Mouse (Mus musculus): ENCODE results near the gene Lmx1a. TPM values are rescaled to one million over a fixed set of nuclear protein-coding genes. Genes with fewer than 3 reads are reported as not detected.

Lmx1a gene
- polyA plus RNA-seq (2016; fragmentation: Nextera tagmentation; extraction: Ambion mirVana), result 15.0 and 18.7 TPM in 2 replicates

GRCm38 (mm10) chr1:167689232-167689261 is at the start of gene Lmx1a:
Gene Lmx1a, plus strand, starts transcription at chr1:167689237.
- WGBS, result 0% methylated on average over 3 of the region's 3 CpGs
- peaks cover 89% of the 10 kb centered on the region for H3K27me3 ChIP-seq (ENCODE audit: low read depth, poor library complexity, severe bottlenecking)
- peaks cover 9% of the 10 kb centered on the region; the same call in 1 of the 2 replicates for H3K9me3 ChIP-seq (replicated peaks)
- peaks cover 52% of the 10 kb centered on the region for H3K4me1 ChIP-seq
- peak within 1 kb of the TSS; percentile 68 for H3K4me3 ChIP-seq
- H3K36me3 ChIP-seq, result no peaks in the 10 kb centered on the region
- no peak for DNase-seq (ENCODE audit: low spot score)
- H3K27ac ChIP-seq (replicated peaks), result peak within 1 kb of the TSS; percentile 83

DNA sequence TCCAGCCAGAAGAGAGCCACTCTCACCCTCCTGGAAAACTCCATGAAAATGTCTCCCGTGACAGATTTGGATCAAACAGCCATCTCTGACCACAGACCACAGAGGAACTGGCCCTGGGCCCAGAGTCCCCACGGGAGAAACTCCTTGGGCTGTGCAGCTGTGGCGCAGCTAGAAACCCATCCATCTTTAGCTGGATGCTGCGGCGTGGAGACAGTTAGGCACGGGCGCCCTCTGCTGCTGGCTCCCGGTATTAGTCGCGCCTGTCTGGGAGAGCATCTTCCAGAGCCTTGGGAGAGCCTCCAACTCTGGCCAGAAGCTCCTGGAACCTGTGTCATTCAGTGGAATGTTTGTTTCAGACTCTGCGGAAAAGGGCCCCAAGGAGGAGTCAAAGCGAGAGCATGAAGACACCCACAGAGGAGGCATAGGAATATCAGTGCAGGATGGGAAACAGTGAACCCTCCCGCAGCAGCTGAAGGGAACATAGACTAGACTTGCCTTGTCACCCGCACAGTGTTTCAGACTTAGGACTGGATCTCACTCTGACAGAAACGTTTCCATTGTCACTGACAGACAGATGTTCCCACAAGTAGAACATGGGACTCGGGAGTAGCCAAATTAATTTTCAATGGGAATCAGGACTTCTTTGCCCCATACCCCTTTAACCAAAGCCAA is 44.0 kb upstream of the Lmx1a start:
- no peaks in the 10 kb centered on the region for H3K36me3 ChIP-seq
- no peak overlapping the region for H3K27ac ChIP-seq (replicated peaks)
- DNase-seq (ENCODE audit: low spot score), result peak; percentile 82
- H3K4me3 ChIP-seq, result no peak overlapping the region
- 20% methylated on average over 16 of the region's 16 CpGs for WGBS
- H3K27me3 ChIP-seq (ENCODE audit: low read depth, poor library complexity, severe bottlenecking), result peaks cover 21% of the 10 kb centered on the region
- H3K4me1 ChIP-seq, result no peaks in the 10 kb centered on the region
- H3K9me3 ChIP-seq (replicated peaks), result no peaks in the 10 kb centered on the region

GRCm38 (mm10) chr1:167648670-167649069 is 40.4 kb upstream of the Lmx1a start:
- no peak for DNase-seq (ENCODE audit: low spot score)
- Histone ChIP-seq H3K36me3 (no peaks in the 10 kb centered on the region), H3K4me1 (no peaks in the 10 kb centered on the region), H3K9me3 (replicated peaks) (no peaks in the 10 kb centered on the region), H3K27ac (replicated peaks) (no peak overlapping the region), H3K4me3 (no peak overlapping the region), H3K27me3 (ENCODE audit: low read depth, poor library complexity, severe bottlenecking) (peaks cover 14% of the 10 kb centered on the region)
- 88% methylated on average over 3 of the region's 3 CpGs for WGBS

- no peaks in the 10 kb centered on the region for H3K9me3 ChIP-seq (replicated peaks)
- no peak overlapping the region for H3K4me3 ChIP-seq
- no peak overlapping the region for H3K27ac ChIP-seq (replicated peaks)
- peaks cover 9% of the 10 kb centered on the region for H3K27me3 ChIP-seq (ENCODE audit: low read depth, poor library complexity, severe bottlenecking)
- no peak for DNase-seq (ENCODE audit: low spot score)
- H3K4me1 ChIP-seq, result no peaks in the 10 kb centered on the region
- 85% methylated on average over 11 of the region's 11 CpGs for WGBS
- no peaks in the 10 kb centered on the region for H3K36me3 ChIP-seq
These were observed 39.9 kb upstream of the Lmx1a start for GRCm38 (mm10) chr1:167649122-167649633.

- H3K27ac ChIP-seq (replicated peaks), result no peak overlapping the region
- H3K4me3 ChIP-seq, result no peak overlapping the region
- no peaks in the 10 kb centered on the region for H3K36me3 ChIP-seq
- H3K9me3 ChIP-seq (replicated peaks), result no peaks in the 10 kb centered on the region
- DNase-seq (ENCODE audit: low spot score), result no peak
- H3K4me1 ChIP-seq, result no peaks in the 10 kb centered on the region
- WGBS, result 74% methylated on average over 2 of the region's 2 CpGs
- peaks cover 12% of the 10 kb centered on the region; the same call in 1 of the 2 replicates for H3K27me3 ChIP-seq (ENCODE audit: low read depth, poor library complexity, severe bottlenecking)
These were observed 36.7 kb upstream of the Lmx1a start for GRCm38 (mm10) chr1:167652336-167652735.

DNA sequence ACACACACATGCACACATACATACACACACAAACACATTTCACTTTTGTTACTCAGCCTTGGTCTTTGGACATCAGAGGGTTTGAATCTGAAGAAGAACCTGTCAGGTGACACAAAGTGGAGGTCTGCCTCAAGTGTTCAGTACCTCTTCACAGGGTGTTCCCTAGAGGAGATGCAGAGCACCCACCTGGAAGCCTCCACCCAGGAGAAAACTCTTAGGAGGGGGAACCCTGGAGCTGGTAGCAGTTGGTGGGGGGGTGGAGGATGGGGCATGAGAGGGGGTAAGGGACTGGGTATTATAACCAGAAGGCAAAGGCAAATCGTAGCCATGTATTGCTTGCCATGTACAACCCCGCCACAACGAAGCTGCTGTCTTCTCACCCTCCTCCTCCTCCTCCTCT is 30.0 kb upstream of the Lmx1a start:
- 74% methylated on average over 3 of the region's 3 CpGs for WGBS
- H3K27ac ChIP-seq (replicated peaks), result no peak overlapping the region
- no peak overlapping the region for H3K4me3 ChIP-seq
- no peak for DNase-seq (ENCODE audit: low spot score)
- no peaks in the 10 kb centered on the region for H3K9me3 ChIP-seq (replicated peaks)
- peaks cover 76% of the 10 kb centered on the region for H3K27me3 ChIP-seq (ENCODE audit: low read depth, poor library complexity, severe bottlenecking)
- no peaks in the 10 kb centered on the region for H3K36me3 ChIP-seq
- H3K4me1 ChIP-seq, result peaks cover 15% of the 10 kb centered on the region

GRCm38 (mm10) chr1:167660521-167661101 is 28.4 kb upstream of the Lmx1a start:
- DNase-seq (ENCODE audit: low spot score), result peak; percentile 32
- WGBS, result 1% methylated on average over 21 of the region's 21 CpGs
- H3K4me3 ChIP-seq, result peak overlapping the region; percentile 50
- H3K4me1 ChIP-seq, result peaks cover 15% of the 10 kb centered on the region
- no peaks in the 10 kb centered on the region for H3K9me3 ChIP-seq (replicated peaks)
- no peak overlapping the region for H3K27ac ChIP-seq (replicated peaks)
- H3K27me3 ChIP-seq (ENCODE audit: low read depth, poor library complexity, severe bottlenecking), result peaks cover 78% of the 10 kb centered on the region
- no peaks in the 10 kb centered on the region for H3K36me3 ChIP-seq

DNA sequence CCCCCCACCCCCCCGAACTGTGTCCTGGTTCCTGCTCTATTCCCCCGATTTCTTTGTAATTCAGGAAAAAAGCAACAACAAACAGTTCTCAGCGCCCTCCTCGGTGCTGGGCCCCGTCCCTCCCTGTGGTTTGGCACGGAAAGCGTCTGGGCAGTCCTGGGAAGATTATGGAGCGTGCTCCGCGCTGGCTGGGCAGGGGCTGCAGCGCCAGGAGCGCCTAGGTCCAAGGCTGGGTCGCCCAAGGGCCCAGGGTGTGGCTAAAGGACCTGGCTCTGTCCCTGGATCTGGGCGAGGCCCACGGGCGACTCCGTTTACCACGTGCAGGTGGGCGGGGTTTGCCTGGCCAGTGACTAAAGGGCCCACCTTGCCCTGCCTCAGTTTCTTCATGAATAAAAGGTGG is 27.9 kb upstream of the Lmx1a start:
- WGBS, result 2% methylated on average over 19 of the region's 19 CpGs
- no peaks in the 10 kb centered on the region for H3K9me3 ChIP-seq (replicated peaks)
- H3K4me1 ChIP-seq, result peaks cover 15% of the 10 kb centered on the region
- peaks cover 76% of the 10 kb centered on the region for H3K27me3 ChIP-seq (ENCODE audit: low read depth, poor library complexity, severe bottlenecking)
- H3K4me3 ChIP-seq, result peak overlapping the region; percentile 50
- no peak for DNase-seq (ENCODE audit: low spot score)
- no peaks in the 10 kb centered on the region for H3K36me3 ChIP-seq
- 0 out of 2 replicates have a peak overlapping the region, but pooled peaks have one; percentile 49 for H3K27ac ChIP-seq (replicated peaks)

DNA sequence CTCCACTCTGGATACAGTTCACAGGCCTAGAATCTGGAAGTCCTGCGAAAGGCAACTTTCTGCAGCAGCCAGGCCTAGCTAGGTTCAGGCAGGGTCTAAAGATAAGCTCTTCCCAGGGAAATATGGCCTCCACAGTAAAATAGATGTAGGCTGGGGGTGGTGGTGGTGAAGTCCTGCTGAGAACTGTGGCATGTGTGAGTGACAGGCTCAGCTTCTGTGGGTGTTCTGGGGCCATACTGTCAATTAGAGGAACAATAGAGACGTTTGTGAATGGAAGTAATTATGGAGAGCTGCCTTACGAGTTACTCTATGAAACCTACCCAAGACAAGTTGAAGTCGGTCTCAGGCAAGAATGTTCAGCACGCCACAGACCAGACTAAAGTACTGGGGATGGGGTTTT is 25.9 kb upstream of the Lmx1a start:
- Histone ChIP-seq H3K36me3 (no peaks in the 10 kb centered on the region), H3K4me1 (peaks cover 15% of the 10 kb centered on the region), H3K27me3 (ENCODE audit: low read depth, poor library complexity, severe bottlenecking) (peaks cover 76% of the 10 kb centered on the region), H3K4me3 (no peak overlapping the region), H3K9me3 (replicated peaks) (no peaks in the 10 kb centered on the region), H3K27ac (replicated peaks) (no peak overlapping the region)
- no peak for DNase-seq (ENCODE audit: low spot score)
- WGBS, result 57% methylated on average over 5 of the region's 5 CpGs

GRCm38 (mm10) chr1:167669796-167670195 is 19.2 kb upstream of the Lmx1a start:
- Histone ChIP-seq H3K27ac (replicated peaks) (no peak overlapping the region), H3K9me3 (replicated peaks) (no peaks in the 10 kb centered on the region), H3K27me3 (ENCODE audit: low read depth, poor library complexity, severe bottlenecking) (peaks cover 73% of the 10 kb centered on the region), H3K36me3 (no peaks in the 10 kb centered on the region), H3K4me1 (peaks cover 13% of the 10 kb centered on the region), H3K4me3 (no peak overlapping the region)
- WGBS, result 40% methylated on average over 6 of the region's 6 CpGs
- peak; percentile 66 for DNase-seq (ENCODE audit: low spot score)

DNA sequence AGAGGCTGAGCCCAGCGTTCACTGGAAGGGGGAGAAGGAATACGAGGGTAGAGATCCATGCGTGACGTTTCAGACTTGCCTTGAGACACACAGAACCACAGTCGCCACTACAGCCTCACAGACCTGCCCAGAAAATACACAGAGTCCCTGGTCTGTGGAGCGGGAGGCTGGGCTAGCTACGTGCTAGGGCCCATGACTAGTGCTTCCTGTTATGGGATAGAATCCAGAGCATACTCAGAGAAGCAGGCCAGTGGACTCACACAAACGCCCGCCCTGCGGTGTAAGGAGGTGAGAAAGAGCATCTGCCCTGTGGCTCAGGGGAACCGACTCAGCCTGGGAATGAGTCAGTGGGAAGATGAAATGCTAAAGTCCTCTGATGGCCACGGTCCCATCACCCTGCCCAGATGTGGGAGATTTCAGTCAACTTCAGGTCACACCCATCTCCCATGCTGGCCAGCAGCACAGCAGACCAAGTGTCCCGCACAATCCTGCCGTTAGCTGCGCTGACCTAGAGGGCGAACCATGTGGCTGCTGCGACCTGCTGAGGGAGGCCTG is 16.5 kb upstream of the Lmx1a start:
- Histone ChIP-seq H3K36me3 (no peaks in the 10 kb centered on the region), H3K27me3 (ENCODE audit: low read depth, poor library complexity, severe bottlenecking) (peaks cover 84% of the 10 kb centered on the region), H3K4me1 (peaks cover 13% of the 10 kb centered on the region), H3K9me3 (replicated peaks) (no peaks in the 10 kb centered on the region), H3K27ac (replicated peaks) (no peak overlapping the region), H3K4me3 (peak overlapping the region; percentile 12; the same call in 1 of the 2 replicates)
- no peak for DNase-seq (ENCODE audit: low spot score)
- WGBS, result 30% methylated on average over 17 of the region's 17 CpGs

DNA sequence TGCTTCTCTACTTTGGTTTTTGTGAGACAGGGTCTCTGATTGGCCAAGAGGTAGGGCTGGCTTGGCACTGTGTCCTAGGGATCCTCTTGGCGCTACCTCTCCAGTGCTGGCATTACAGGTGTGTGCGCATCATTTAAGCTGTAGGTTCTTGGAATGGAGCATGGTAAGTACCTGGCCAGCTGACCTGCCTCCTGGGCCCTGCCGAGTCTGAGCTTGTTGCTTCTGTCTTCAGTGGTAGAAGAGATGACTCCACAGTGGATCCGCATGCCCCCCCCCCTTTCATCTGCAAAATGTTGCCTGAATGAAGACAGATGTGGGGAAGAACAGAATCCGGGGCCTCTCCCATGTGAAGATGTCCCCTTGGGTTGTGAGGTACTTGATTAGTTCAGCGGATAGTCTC is 10.0 kb upstream of the Lmx1a start:
- Histone ChIP-seq H3K4me1 (no peaks in the 10 kb centered on the region), H3K9me3 (replicated peaks) (peaks cover 15% of the 10 kb centered on the region; the same call in 1 of the 2 replicates), H3K36me3 (no peaks in the 10 kb centered on the region), H3K27ac (replicated peaks) (no peak overlapping the region), H3K27me3 (ENCODE audit: low read depth, poor library complexity, severe bottlenecking) (peaks cover 31% of the 10 kb centered on the region), H3K4me3 (no peak overlapping the region)
- 91% methylated on average over 6 of the region's 6 CpGs for WGBS
- no peak for DNase-seq (ENCODE audit: low spot score)

- H3K27me3 ChIP-seq (ENCODE audit: low read depth, poor library complexity, severe bottlenecking), result peaks cover 78% of the 10 kb centered on the region
- no peaks in the 10 kb centered on the region for H3K36me3 ChIP-seq
- H3K9me3 ChIP-seq (replicated peaks), result peaks cover 10% of the 10 kb centered on the region; the same call in 1 of the 2 replicates
- peaks cover 42% of the 10 kb centered on the region for H3K4me1 ChIP-seq
- 0% methylated on average over 8 of the region's 8 CpGs for WGBS
- H3K4me3 ChIP-seq, result peak overlapping the region; percentile 68
- H3K27ac ChIP-seq (replicated peaks), result peak overlapping the region; percentile 83
- no peak for DNase-seq (ENCODE audit: low spot score)
These were observed 1.1 kb upstream of the Lmx1a start for GRCm38 (mm10) chr1:167688001-167688346.

All from midbrain, embryonic 10.5 days (tissue).